Mouse (Mus musculus) thymus, adult 18-20 months (tissue): Measurements from ENCODE around the gene Tgfbrap1.
"Not testable (repeated sequence)": the region's sequence is repeated elsewhere in the genome, so short reads cannot be mapped to it uniquely, and the experiment has no call there.

Experiments
- DNase-seq, 2 experiments: peaks; one replicate each; pipeline ENCODE4 v3.0.0; 2022; ENCODE audit warnings: mixed read lengths in 2 of 2

The Tgfbrap1 gene

DNA sequence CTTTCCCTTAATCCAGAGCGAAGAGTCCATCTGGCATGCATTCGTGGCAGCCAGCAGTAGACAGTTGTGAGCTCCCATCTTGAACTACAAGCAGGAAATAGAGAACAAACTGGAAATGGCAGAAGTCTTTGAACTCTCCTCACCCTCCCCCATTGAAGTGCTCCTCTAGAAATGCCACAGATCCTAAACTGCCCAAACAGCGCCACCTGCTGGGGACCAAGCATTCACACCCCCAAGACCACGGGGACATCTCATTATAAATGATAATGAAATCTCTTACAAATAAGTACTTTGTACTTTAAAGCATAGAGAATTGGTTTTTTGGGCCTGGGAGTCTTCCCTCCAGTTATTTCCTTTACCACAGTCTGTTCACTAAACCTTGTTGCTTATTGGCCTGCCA lies 12.1 kb upstream of the Tgfbrap1 start:
- DNase-seq: peak in 1 of 2 experiments; percentile 14

DNA sequence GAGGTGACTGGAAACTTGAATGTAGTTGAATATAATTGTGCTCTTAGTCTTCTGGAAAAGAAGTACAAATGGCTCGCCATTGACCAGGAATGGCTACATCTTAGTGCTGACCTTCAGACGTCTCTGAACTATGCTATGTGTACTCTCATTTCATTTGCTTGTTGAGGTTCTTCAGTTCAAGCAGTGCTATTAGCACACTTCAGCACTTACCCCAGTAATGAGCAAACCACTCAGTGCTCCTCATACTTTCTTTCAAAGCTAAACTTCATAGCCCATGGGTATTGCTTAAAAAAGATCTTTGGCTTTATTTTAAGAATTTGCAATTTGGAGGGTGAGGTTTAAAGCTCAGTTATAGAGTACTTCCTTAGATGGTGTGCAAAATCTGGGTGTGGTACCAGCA lies 10.3 kb upstream of the Tgfbrap1 start:
- no peak for DNase-seq

DNA sequence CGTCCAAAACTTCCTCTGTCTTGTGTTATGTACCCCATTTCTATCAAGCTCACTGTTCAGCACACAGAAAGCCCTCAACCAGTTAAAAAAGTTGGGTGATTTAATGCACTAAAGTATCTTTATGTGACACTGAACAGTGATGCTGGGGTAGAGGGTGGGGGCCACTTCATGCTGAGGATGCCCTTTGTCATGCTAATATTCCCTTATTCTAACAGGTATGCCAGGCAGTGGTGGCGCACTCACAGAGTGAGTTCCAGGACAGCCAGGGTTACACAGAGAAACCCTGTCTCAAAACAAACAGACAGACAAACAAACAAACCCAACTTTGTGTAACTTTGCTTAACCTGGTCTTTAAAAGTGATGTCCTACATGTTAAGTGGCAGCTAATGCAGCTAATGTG lies 4.2 kb downstream of the Tgfbrap1 start:
- no peak for DNase-seq

DNA sequence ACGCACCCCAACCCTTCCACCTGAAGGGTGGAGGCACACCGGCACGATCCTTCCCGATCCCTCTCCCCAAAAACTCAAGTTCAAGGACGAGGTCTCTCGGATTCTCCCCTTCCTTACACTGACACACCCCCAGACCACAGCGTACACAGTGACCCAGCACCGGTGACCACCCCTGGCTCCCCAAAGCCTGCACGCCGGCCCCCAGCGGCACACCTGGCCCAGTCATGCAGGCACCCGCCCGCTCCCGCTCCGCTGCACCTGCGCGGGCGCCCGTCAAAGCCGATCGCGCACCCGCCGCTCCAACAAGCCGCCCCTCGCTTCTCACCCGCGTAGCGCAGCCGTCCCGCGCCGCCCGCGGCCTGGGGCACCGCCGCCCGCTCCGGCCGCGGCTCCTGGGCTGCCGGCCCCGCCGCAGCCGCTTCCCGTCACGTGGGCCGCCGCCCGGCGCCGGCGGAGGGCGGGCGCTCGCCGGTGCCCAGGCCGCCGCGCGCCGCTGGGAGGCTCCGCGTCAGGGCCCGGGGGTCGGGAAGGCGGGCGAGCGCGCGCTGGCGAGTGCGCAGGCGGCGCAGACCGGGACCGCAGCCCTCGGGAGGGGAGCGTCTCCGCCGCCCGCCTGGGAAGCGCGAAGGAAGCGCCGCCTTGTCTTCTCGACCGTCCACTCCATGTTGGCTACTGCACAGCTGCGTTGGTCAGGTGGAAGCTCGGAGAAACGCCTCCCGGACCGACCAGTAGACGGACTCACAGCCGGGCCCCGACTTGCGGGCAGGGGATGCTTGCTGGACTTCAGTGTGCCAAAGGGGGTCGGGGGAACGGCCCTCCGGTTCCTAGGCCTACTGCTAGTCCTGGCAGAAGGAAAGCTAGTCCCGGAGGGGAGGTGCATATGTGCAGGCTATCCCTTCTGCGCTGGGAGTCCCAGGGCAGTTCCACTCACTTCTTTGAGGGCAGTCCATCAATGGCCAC lies 6.1 kb downstream of the Tgfbrap1 start:
- DNase-seq: peak; percentile 38 to 44

GRCm38 (mm10) chr1:43091306-43092055 lies 7.0 kb downstream of the Tgfbrap1 start:
- DNase-seq: no peak

GRCm38 (mm10) chr1:43090418-43090817 lies 8.0 kb downstream of the Tgfbrap1 start:
- DNase-seq: no peak

DNA sequence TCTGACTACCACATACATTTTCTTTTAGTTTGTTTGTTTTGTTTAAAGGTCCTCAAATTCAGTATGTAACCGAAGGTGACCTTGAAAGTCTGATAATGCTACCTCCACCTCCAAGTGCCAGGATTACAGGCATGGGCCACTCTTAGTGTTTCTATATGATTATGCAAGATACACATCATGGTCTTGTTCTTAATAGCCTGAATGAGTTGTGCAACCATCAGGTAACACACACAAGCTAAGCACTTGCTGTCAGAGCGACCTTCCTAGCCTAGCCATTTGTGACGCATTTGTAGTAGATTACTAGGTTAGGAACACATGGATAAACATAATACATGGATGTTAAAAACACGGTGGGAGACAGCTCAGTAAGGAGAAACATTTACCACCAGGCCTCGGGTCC lies 15.5 kb downstream of the Tgfbrap1 start:
- no peak for DNase-seq

DNA sequence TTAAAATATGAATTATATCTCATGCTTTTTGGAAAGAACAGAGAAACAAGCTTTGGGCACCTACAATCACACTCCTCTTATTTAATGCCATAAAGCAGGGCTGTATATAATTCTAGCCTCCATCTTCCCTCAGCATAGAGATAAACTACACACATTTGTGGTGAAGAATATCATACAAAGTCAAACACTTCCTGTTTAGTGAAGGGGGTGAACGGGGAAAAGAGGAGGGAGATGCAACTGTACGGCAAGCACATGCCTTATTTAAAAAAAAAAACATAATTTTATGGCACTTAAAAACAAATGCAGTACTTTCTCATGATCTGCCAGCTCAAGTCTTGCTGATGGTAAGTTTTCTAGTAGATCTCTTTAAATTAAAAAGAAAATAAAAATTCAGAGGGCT lies 20.3 kb downstream of the Tgfbrap1 start:
- no peak for DNase-seq

- no peak for DNase-seq
These were observed 23.6 kb downstream of the Tgfbrap1 start for GRCm38 (mm10) chr1:43074791-43075190.

- no peak for DNase-seq
These were observed 25.9 kb downstream of the Tgfbrap1 start for GRCm38 (mm10) chr1:43072561-43072960.

DNA sequence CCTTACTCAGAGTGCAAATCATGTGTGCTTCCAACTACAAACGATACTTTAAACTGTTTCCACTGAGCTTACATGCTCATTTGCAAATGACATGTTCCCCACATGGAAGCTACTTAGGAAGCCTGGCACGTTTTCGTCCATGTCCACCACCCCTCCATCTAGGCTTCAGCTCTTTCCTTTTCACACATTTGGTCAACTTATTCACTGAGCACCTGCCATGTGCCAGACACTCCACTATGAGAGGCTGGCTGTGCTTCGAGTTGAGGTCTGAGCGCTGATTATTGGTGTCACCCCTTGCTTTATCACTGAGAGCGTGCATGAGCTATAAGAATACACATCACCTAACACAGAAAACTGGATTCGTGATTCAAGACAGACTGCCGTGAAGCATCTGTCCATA lies 26.4 kb downstream of the Tgfbrap1 start:
- no peak for DNase-seq

DNA sequence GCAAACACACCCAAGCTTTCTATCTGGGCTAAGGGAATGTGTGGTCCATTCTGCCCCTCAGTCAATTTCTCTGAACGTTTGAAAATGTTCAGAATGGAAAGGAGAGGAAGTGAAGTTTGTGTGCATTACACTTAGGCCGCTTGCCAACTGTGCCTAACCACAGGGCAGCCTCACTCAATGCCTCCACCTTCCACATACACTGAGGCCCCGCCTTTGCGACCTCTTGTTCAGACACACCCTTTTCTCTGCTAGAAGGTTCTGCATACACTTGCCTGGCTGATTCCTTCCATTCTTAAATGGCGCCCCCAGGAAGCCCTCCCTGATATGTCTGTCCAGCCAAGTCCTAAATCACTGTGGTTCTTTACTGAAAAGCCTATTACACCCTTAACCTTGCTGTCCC lies 27.7 kb downstream of the Tgfbrap1 start:
- DNase-seq: no peak

GRCm38 (mm10) chr1:43067551-43067950 lies 30.9 kb downstream of the Tgfbrap1 start:
- no peak for DNase-seq

- no peak for DNase-seq
These were observed 31.9 kb downstream of the Tgfbrap1 start for GRCm38 (mm10) chr1:43066573-43066972.

DNA sequence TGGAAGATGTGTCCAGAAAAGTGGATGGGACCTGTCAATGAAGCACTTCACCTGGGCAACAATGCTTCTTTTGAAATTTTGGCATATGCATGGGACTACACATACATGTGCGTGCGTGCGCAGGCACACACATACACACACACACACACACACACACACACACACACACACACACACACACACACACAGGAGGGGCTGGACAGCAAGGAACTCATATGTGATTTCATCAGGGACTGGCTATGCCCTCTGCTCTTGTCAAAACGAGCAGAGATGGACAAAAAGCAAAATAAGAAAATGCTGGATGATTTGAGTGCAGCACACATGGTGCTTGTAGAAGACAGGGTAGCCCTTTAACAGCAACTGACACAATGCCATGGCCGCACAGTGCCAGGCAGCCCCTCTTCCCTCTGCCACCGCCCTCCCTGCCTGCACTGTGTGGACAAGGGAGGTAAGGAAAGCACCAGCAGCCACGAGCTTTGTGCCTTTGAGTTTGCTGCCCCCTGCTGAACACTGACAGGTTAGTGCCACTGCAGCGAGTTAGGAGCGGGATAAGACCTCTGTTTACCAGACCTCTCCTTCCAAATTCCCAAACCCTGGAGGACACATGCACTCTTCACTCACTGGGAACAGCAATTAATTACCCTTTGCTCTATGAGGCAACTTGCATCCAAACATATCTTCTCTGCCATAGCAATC lies 32.7 kb downstream of the Tgfbrap1 start:
- peak in 1 of 2 experiments; percentile 13 for DNase-seq

DNA sequence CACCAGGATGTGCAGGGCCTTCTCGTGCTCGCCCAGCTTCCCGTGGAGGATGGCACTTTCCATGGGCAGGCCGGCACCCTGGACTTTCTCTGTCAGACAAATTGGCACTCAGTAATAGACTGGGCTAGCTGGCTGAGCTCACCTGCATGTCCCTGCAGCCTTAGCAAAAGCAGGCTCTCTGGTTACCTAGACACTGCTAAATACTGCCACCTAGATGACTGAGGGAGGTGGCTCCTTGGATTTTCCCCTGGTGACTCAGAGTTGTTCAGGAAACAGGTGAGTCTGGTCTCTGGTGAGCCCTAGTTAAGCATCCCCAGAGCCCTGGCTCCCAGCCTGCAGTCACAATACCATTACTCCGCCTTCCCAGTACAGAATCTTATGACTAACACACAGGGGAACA lies 46.5 kb downstream of the Tgfbrap1 start:
- no peak for DNase-seq

- no peak for DNase-seq
These were observed 50.6 kb downstream of the Tgfbrap1 start for GRCm38 (mm10) chr1:43047811-43048210.

DNA sequence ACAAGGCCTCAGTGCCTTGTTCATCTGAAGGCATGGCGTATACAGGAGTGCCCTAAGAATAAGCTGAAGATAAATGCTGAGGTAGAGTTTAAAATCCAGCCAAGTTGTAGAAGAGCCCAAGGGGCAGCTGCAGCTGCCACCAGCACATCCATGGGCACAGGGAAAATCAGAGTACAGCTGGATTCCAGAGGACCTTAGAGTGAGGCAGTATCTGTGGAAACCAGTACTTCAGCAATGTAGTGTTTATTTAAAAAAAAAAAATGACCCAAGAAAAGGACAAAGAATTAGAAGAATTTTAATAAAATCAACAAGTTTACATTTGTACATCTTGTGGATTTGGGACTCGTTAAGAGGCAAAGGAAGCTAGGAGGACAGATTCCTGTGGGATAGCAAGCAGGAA lies 51.4 kb downstream of the Tgfbrap1 start:
- DNase-seq: no peak

- DNase-seq: no peak
These were observed 53.0 kb downstream of the Tgfbrap1 start for GRCm38 (mm10) chr1:43045204-43045982.

- no peak for DNase-seq
These were observed 56.2 kb downstream of the Tgfbrap1 start for GRCm38 (mm10) chr1:43042271-43042670.

DNA sequence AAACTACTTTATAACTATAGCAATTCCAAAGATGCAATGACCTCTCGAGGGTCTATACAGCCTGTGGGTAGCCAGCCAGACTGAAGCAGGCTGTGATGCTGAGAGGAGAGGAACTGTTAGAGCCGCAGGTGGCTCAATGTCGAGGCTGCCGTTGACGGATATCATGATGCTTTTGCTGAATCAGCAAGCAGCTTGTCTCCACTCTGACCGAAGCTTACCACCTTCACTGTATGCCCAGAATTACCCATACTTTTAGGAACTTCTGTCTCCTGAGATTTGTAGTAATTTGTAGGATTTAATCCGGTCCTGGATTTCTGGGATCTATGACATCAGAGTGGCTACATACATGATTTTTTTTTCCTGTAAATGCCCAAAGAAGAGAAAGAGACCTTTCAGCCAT lies 62.4 kb downstream of the Tgfbrap1 start:
- DNase-seq: no peak

- not testable (repeated sequence) for DNase-seq
These were observed 83.2 kb downstream of the Tgfbrap1 start for GRCm38 (mm10) chr1:43015153-43015685.
